In the genomic region with DNA sequence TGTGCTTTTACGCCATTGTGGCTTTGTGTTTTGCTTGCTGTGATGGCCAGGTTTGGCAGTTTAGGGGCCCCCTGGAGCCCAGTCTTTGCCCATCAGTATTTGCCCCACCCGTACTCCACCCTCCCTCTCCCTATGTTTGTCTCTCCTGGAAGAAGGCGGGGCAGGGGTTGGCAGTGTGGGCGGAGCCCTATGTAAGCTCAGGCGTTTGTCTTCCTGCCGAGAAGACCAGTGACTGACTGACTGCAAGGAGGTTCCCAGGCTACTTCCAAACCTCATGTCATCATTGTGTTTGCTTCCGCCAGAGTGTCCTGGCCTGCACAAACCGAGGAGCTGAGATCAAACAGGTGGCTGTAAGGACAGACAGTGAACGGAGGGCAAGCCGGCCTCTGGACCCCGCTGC, we compare ENCODE assay signal across 8 mouse cellular contexts. TPM values are rescaled to one million over a fixed set of nuclear protein-coding genes. Genes with fewer than 3 reads are reported as not detected.
DNase-seq lines count a peak whose midpoint lies in the region; ATAC-seq and TF ChIP-seq lines count a peak whose summit lies in the region.

No protein-coding gene starts in this region.

- H3K36me3 ChIP-seq in limb, embryonic 13.5 days, result peaks cover 51% of the 10 kb centered on the region
- peaks cover 73% of the 10 kb centered on the region for H3K36me3 ChIP-seq in limb, embryonic 10.5 days
- H3K36me3 ChIP-seq in forebrain, embryonic 16.5 days (ENCODE audit: control insufficient read depth, insufficient read depth), result peaks cover 26% of the 10 kb centered on the region
- H3K36me3 ChIP-seq in intestine, embryonic 15.5 days, result peaks cover 35% of the 10 kb centered on the region

- no peak overlapping the region for H3K27ac ChIP-seq in limb, embryonic 13.5 days
- H3K27ac ChIP-seq in limb, embryonic 10.5 days, result no peak overlapping the region
- no peak overlapping the region for H3K27ac ChIP-seq in forebrain, embryonic 16.5 days (ENCODE audit: low read length)
- 0 out of 2 replicates have a peak overlapping the region, but pooled peaks have one; percentile 32 for H3K27ac ChIP-seq in intestine, embryonic 15.5 days

- no peak for TF ChIP-seq CTCF in lung, adult 2 months (IDR thresholded peaks at IDR 0.05; ENCODE audit: insufficient read depth, low read length)

- no peak overlapping the region for H3K9ac ChIP-seq in limb, embryonic 13.5 days
- no peak overlapping the region for H3K9ac ChIP-seq in forebrain, embryonic 16.5 days (replicated peaks; ENCODE audit: low read depth, low read length)
- H3K9ac ChIP-seq in intestine, embryonic 15.5 days, result no peak overlapping the region

- H3K9me3 ChIP-seq in limb, embryonic 13.5 days, result no peaks in the 10 kb centered on the region
- no peaks in the 10 kb centered on the region for H3K9me3 ChIP-seq in limb, embryonic 10.5 days (replicated peaks)
- no peaks in the 10 kb centered on the region for H3K9me3 ChIP-seq in forebrain, embryonic 16.5 days (ENCODE audit: control insufficient read depth, low read length)
- no peaks in the 10 kb centered on the region for H3K9me3 ChIP-seq in intestine, embryonic 15.5 days

- no peak for DNase-seq in limb, embryonic 10.5 days (ENCODE audit: low spot score)
- peak; percentile 46 to 48 for DNase-seq in adrenal gland, adult 18-20 months (ENCODE audit: low spot score in 2 of 2)
- DNase-seq in lung, adult 2 months, result peak; percentile 70
- DNase-seq in spleen, postnatal 10 days (ENCODE audit: low spot score in 2 of 2), result peak; percentile 32 to 71
- no peak for DNase-seq in frontal cortex, postnatal 14 days (ENCODE audit: low spot score in 2 of 2)

- no peak for ATAC-seq in limb, embryonic 13.5 days (ENCODE audit: low FRiP score, low read depth)
- 0 out of 2 replicates have a peak, but pooled peaks have one; percentile 34 for ATAC-seq in forebrain, embryonic 16.5 days
- ATAC-seq in intestine, embryonic 15.5 days, result peak; percentile 93

- H3K27me3 ChIP-seq in limb, embryonic 13.5 days, result no peaks in the 10 kb centered on the region
- H3K27me3 ChIP-seq in limb, embryonic 10.5 days (ENCODE audit: low read depth, poor library complexity, severe bottlenecking), result no peaks in the 10 kb centered on the region
- no peaks in the 10 kb centered on the region for H3K27me3 ChIP-seq in forebrain, embryonic 16.5 days (replicated peaks; ENCODE audit: control insufficient read depth, insufficient read depth, low read length)
- no peaks in the 10 kb centered on the region for H3K27me3 ChIP-seq in intestine, embryonic 15.5 days (replicated peaks)

- H3K4me1 ChIP-seq in limb, embryonic 13.5 days, result peaks cover 55% of the 10 kb centered on the region
- peaks cover 15% of the 10 kb centered on the region; the same call in 1 of the 2 replicates for H3K4me1 ChIP-seq in limb, embryonic 10.5 days
- peaks cover 56% of the 10 kb centered on the region for H3K4me1 ChIP-seq in forebrain, embryonic 16.5 days (replicated peaks; ENCODE audit: control insufficient read depth, insufficient read depth, low read length)
- peaks cover 27% of the 10 kb centered on the region for H3K4me1 ChIP-seq in intestine, embryonic 15.5 days (replicated peaks)
- peaks cover 23% of the 10 kb centered on the region for H3K4me1 ChIP-seq in lung, adult 2 months (ENCODE audit: control insufficient read depth, insufficient read depth, low read length)

- H3K4me3 ChIP-seq in limb, embryonic 13.5 days, result no peak overlapping the region
- no peak overlapping the region for H3K4me3 ChIP-seq in limb, embryonic 10.5 days
- 0 out of 2 replicates have a peak overlapping the region, but pooled peaks have one; percentile 4 for H3K4me3 ChIP-seq in forebrain, embryonic 16.5 days (replicated peaks; ENCODE audit: low read length)
- 0 out of 2 replicates have a peak overlapping the region, but pooled peaks have one; percentile 6 for H3K4me3 ChIP-seq in intestine, embryonic 15.5 days (replicated peaks)
- peak overlapping the region; percentile 23 for H3K4me3 ChIP-seq in lung, adult 2 months (replicated peaks; ENCODE audit: extremely low read depth, low read depth, low read length)

- 0 out of 2 replicates have a peak overlapping the region, but pooled peaks have one; percentile 14 for H3K4me2 ChIP-seq in limb, embryonic 13.5 days (replicated peaks)
- peak overlapping the region; percentile 22 for H3K4me2 ChIP-seq in forebrain, embryonic 16.5 days (ENCODE audit: low read length)
- H3K4me2 ChIP-seq in intestine, embryonic 15.5 days (replicated peaks), result peak overlapping the region; percentile 48

- peak; percentile 57; the same call in 1 of the 2 replicates for TF ChIP-seq POLR2A in lung, adult 2 months (IDR thresholded peaks at IDR 0.05; ENCODE audit: borderline replicate concordance, extremely low read depth, low read depth, low read length)

- WGBS in limb, embryonic 13.5 days, result 44% methylated on average over 11 of the region's 11 CpGs
- 43% methylated on average over 11 of the region's 11 CpGs for WGBS in limb, embryonic 10.5 days
- 27% methylated on average over 11 of the region's 11 CpGs for WGBS in forebrain, embryonic 16.5 days
- 24% methylated on average over 11 of the region's 11 CpGs for WGBS in intestine, embryonic 15.5 days
- 29% methylated on average over 11 of the region's 11 CpGs for WGBS in lung, adult 2 months

RNA-seq across cellular contexts. Expression of a gene that starts 12.2 kb away (rescaled TPM):
- 149 and 152 TPM in 2 replicates for polyA plus RNA-seq in limb, embryonic 13.5 days (2015; fragmentation: Nextera tagmentation; extraction: Ambion mirVana)
- 93.9 and 121 TPM in 2 replicates for polyA plus RNA-seq in limb, embryonic 10.5 days (2016; fragmentation: Nextera tagmentation; extraction: Ambion mirVana)
- 100 to 1,000 TPM in 1 of 2 experiments, 10 to 100 TPM in 1; 76.8 to 101 TPM for total RNA-seq in adrenal gland, adult 18-20 months (2021)
- polyA plus RNA-seq in forebrain, embryonic 16.5 days (2015; fragmentation: Nextera tagmentation; extraction: Ambion mirVana), result 183 and 224 TPM in 2 replicates
- 62.6 and 65.0 TPM in 2 replicates for polyA plus RNA-seq in intestine, embryonic 15.5 days (2015; fragmentation: Nextera tagmentation; extraction: Ambion mirVana)
- 66.1 and 69.4 TPM in 2 replicates for polyA plus RNA-seq in lung, adult 2 months (2012; rRNA removed)

RNA-seq across cellular contexts. Expression of a gene that starts 12.4 kb away (rescaled TPM):
- 17.2 and 22.5 TPM in 2 replicates for polyA plus RNA-seq in limb, embryonic 13.5 days (2015; fragmentation: Nextera tagmentation; extraction: Ambion mirVana)
- 13.0 and 21.0 TPM in 2 replicates for polyA plus RNA-seq in limb, embryonic 10.5 days (2016; fragmentation: Nextera tagmentation; extraction: Ambion mirVana)
- 10 to 100 TPM; 10.8 to 11.3 TPM for total RNA-seq in adrenal gland, adult 18-20 months (2021)
- polyA plus RNA-seq in forebrain, embryonic 16.5 days (2015; fragmentation: Nextera tagmentation; extraction: Ambion mirVana), result 20.5 and 35.1 TPM in 2 replicates
- 10.4 and 12.0 TPM in 2 replicates for polyA plus RNA-seq in intestine, embryonic 15.5 days (2015; fragmentation: Nextera tagmentation; extraction: Ambion mirVana)
- 34.1 and 42.9 TPM in 2 replicates for polyA plus RNA-seq in lung, adult 2 months (2012; rRNA removed)

RNA-seq across cellular contexts. Expression of a gene that starts 30.4 kb away (rescaled TPM):
- 0.09 and 0.13 TPM in 2 replicates for polyA plus RNA-seq in limb, embryonic 13.5 days (2015; fragmentation: Nextera tagmentation; extraction: Ambion mirVana)
- polyA plus RNA-seq in limb, embryonic 10.5 days (2016; fragmentation: Nextera tagmentation; extraction: Ambion mirVana), result 0.06 and 0.14 TPM in 2 replicates
- 1 to 10 TPM; 3.6 to 4.1 TPM for total RNA-seq in adrenal gland, adult 18-20 months (2021)
- polyA plus RNA-seq in forebrain, embryonic 16.5 days (2015; fragmentation: Nextera tagmentation; extraction: Ambion mirVana), result 18.9 and 22.3 TPM in 2 replicates
- 0.64 and 1.3 TPM in 2 replicates for polyA plus RNA-seq in intestine, embryonic 15.5 days (2015; fragmentation: Nextera tagmentation; extraction: Ambion mirVana)
- 0.71 and 0.73 TPM in 2 replicates for polyA plus RNA-seq in lung, adult 2 months (2012; rRNA removed)

RNA-seq across cellular contexts. Expression of a gene that starts 57.3 kb away (rescaled TPM):
- 19.0 and 19.6 TPM in 2 replicates for polyA plus RNA-seq in limb, embryonic 13.5 days (2015; fragmentation: Nextera tagmentation; extraction: Ambion mirVana)
- 9.7 and 13.7 TPM in 2 replicates for polyA plus RNA-seq in limb, embryonic 10.5 days (2016; fragmentation: Nextera tagmentation; extraction: Ambion mirVana)
- 10 to 100 TPM in 1 of 2 experiments, 1 to 10 TPM in 1; 9.6 to 13.8 TPM for total RNA-seq in adrenal gland, adult 18-20 months (2021)
- 11.5 and 13.8 TPM in 2 replicates for polyA plus RNA-seq in forebrain, embryonic 16.5 days (2015; fragmentation: Nextera tagmentation; extraction: Ambion mirVana)
- 36.1 and 43.3 TPM in 2 replicates for polyA plus RNA-seq in intestine, embryonic 15.5 days (2015; fragmentation: Nextera tagmentation; extraction: Ambion mirVana)
- 12.6 and 17.0 TPM in 2 replicates for polyA plus RNA-seq in lung, adult 2 months (2012; rRNA removed)

Comparison
In these comparisons a context has a peak if more than half of its experiments do, and no peak if none do; other contexts are left out.
1. H3K4me3 ChIP-seq: peak in forebrain, embryonic 16.5 days (single experiment), intestine, embryonic 15.5 days (single experiment) and lung, adult 2 months (single experiment); none in limb, embryonic 13.5 days (single experiment) and limb, embryonic 10.5 days (single experiment).
2. DNase-seq: peak in adrenal gland, adult 18-20 months (2 of 2), lung, adult 2 months (single experiment) and spleen, postnatal 10 days (2 of 2); none in limb, embryonic 10.5 days (single experiment) and frontal cortex, postnatal 14 days (0 of 2).
3. Peak in every context shown above with its lines, with median percentiles within 50 percentile points of each other: H3K4me2 ChIP-seq.